Mouse (Mus musculus) T-helper 1 cell (primary cell): ENCODE results near the gene Eif5.

Source experiments
- in situ Hi-C: fragments of 300-600 bp; cut with MboI, MseI; formaldehyde crosslinking; loops from one replicate; pipeline ENCODE4 v1.15.1; 2025; ENCODE audit warnings: high pct_unique_total_duplicates

Eif5 gene

DNA sequence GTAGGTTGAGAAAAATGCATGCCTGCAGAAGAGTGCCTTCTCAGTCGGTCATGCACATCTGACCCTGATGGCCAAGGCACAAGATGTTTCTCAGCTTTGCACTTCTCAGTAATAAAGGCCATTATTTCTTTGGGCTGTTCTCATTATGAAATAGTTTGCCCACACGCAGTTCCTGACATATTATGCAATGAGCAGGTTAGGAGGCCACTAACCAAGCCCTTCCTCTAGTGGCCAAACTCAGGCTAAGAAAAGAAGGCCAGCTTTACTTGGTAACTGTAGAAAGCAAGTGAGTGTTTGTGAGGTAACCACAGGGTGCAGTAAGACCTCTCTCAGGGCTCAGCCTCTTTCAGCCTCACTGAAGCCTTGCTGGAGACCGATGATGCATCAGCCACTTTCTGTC lies 12.9 kb upstream of the Eif5 start:
- in situ Hi-C loops = no loop called here

DNA sequence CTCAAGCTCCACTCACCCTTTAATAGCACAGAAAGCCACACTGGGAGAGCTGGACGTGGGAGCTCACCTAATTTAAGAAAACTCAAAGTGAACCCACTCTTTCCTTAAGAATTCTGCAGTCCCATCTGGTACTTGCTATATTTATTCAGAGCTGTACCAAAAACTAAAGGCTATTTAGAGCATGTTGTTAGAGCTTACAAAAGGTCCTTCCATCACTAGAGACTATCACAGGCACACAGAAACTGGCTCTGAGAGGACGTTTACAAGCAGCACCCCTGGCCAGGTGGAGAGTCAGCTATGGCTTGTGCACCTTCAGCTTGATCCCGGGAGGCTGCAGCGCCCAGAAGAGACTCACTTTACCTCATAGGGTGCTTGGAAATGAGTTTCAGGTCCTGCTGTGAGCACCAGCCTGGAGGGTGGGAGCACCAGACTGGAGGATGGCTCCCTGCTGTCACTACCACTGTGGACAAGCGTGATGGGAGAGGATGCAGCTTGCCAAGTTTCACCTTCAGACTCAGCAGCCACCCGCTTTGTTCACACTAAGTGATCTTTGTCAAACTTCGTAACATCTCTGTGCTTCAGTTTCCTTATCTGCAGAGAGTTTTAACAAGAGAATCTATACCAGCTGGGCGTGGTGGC lies 10.1 kb upstream of the Eif5 start:
- in situ Hi-C loops = no loop called here

DNA sequence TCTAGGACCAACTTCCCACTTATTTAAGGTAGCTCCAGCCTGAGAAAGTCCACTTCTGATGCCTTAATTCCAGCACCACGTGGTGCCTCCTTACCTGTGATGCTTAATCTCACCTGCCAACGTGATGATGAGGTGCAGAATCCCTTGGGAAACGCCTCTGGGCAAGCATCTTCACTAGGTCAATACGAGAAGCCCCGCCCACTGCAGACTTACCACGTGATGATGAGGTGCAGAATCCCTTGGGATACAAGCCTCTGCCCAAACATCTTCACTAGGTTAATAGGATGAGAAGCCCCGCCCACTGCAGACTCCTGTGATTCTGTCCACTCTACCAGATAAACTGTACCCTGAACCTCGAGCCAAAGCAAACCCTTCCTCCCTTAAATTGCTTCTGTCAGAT lies 8.6 kb upstream of the Eif5 start:
- in situ Hi-C loops = no loop called here

DNA sequence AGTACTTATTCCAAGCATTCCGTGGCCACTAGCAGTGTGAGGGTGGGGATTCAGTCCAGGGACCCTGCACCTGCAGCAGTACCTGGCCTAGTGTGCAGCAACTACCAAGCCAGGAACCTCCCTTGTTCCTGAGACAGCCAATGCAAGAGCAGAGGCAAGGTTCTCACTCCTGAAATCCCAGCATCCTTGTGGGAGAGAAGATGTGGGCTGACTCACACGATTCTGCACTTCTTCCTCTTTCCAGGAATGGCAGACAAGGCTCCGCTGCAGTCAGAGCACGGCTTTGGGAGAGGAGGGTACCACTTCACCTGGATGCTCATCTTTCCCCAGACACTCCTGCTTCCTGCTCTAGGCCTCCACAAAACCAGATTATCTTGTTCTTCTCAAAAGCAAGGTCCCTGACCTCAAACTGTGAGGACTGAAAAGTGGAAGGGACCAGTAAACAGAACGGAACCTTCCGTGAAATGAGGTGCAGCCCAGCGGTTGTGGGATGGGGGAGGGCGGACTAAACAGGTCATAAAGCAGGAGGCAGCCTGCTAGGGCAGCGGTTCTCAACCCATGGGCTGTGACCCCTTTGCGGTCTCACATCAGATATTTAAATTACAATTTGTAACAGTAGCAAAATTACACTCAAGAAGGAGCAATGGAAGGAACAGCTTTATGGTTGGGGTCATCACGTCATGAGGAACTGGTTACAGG lies 4.6 kb upstream of the Eif5 start:
- in situ Hi-C loops = no loop called here

DNA sequence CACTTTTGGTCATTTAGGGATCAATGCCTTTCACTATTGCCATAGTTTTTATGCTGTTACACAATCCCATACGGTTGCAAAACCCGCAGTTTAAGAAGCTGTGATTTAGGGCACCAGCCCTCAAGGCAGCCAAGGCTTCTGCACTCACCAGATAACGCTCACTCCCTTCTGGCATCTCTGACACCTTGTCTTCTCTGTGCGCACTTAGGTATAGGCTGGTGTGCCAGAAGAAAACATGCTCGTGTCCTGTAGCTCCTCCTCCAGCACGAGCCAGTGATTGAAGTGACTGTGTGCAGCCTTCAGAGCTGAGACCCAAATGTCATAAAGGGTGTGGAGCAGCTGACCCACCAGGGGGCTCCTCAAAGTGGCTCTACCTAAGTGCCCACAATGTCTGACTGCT lies 2.5 kb upstream of the Eif5 start:
- in situ Hi-C loops = no loop called here

DNA sequence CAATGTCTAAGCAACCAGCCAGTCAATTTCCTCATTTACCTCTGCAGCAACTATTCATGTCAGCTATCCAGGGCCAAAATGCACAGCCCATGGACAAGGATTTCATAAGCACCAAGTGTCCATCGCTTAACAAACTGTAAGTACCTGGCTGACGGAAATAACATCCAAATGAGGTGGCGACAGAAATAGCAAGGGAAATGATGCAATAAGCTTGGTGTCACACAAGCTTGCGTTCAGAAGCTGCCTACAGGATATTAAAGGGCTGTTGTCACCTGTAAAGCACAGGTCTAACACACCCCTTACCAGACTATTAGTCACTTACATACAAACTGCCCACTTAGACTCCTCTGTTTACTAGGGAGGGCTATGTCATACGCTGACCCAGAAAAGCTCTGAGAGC lies 2.1 kb upstream of the Eif5 start:
- in situ Hi-C loops = no loop called here

DNA sequence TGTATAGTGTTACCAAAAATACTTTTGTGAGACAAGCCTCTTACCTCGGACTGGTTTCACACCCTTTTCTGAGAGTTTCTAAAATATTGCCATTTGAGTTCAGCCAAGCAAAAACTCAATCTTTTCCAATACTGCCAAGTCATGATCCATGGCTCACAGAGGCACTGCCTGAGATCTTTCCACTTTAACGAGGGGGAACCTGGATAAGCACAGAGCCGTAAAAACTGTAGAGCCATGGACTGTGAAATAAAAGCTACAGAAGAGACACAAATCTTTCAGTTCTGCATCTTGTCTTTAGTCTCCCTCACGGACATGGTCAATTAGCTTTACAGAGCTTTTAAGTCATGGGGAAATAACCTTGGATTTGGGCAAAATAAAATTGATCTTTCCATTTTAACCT lies 1.1 kb upstream of the Eif5 start:
- in situ Hi-C loops = no loop called here

DNA sequence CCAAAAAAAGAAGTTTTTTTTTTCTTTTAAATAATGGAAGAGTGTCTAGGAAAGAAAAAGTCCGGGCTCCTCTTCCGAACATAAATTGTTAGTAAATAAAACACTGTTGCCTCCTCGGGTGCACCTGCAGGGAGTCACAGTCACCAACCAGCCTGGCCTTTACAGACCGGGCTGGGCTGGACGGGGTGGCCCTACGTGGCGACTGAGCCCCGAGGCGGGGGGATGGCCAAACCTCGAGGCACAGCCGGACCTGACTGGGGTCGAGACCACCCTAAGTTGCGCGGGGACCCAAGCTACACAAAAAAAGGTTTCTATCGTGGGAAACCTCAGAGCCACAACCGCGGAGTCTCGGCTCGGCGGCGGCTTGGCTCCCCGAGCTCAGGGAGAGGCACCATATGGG lies 475 bp upstream of the Eif5 start:
- in situ Hi-C loops = no loop called here

DNA sequence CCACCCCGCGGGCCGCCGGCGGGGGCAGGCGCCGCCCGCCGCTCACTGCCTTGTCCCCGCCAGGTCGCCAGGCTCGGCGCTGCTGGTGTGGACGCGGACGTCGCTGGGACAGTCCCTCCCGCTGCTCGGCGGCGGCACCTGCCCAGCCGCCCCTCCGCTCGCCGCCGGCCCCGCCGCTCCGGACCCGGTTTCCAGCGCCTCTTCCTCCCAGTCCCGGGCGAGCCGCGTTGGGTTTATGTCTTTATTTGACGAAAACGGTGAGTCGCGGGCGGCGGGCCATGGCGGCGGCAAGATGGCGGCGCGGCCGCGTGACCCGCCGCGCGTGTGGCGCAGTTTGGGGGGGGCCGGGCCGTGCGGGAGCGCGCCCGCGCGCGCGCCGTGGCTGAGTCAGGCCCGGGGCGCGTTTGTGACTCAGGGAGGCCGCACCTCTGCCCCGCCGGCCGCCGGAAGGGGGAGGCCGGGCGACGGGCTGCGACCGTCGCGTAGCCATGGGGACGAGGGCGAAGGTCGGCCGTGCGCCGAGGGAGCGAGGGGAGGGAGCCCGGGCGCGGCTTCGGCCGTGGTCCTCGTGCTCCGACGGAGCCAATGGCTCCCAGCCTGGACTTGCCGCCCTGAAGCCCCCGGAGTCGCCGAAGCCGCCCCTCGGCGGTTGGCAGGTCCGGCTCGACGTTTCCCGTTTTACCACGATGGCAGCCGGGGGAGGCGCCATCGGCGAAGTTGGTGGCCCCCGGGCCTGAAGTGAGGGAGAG lies 650 bp downstream of the Eif5 start:
- in situ Hi-C loops = no loop called here

DNA sequence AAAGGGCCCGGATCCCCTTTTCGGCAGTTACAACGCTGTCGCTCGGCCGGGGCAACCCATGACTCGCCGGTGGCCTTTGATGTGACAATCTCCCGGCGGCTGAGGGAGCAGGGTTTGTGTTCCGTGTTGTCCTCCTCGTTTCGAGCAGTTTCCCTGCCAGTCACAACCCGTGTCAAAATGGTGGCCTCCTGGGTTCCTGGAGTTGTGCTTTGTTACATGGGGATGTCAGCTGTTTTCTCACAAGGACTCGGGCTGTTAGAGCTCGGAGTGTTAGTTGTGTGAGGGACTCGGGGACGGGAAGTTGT lies 1.2 kb downstream of the Eif5 start:
- in situ Hi-C loops = no loop called here

DNA sequence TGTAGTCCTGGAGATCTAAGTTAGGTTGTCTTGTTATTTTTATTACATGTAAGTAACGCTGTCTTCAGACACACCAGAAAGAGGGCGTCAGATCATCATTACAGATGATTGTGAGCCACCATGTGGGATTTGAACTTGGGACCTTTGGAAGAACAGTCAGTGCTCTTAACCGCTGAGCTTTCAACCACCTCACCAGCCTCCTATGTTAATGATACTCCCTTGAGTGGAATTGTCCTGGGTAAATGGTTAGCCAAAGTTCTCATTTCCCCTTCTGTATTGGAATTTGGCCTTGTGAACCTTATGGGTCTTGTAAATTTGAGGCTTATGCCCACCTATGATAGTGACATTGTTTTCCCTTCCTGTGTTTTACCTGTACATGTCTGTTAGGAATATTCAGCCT lies 9.3 kb downstream of the Eif5 start:
- in situ Hi-C loops = no loop called here

DNA sequence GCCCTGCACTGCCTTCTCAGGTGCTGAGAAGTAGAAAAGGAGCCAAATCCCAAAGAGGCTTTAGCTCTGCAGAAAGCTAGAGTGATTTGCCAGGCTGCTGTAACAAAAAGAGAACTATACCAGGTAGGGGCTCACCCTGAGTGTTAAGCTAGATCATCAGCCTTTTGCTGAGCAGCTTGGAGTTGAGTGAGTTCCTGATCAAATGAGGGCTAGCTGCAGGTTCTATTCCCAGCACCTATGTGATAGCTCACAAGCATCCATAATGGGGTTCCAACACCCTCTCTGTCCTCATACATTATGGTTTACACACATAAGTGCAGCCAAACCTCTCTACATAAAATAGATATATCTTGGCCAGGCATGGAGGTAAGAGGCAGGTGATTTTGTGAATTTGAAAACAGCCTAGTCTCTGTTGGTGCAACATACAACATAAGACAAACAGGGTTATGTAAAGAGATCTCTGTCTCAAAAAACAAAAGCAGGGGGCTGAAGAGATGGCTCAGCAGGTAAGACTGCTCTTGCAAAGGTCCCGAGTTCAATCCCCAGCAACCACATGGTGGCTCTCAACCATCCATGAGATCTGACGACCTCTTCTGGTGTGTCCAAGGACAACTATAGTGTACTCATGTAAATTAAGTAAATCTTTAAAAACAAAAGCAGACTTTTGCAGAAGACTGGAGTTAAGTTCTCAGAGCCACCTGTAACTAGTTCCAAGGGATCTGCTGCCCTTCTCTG lies 10.9 kb downstream of the Eif5 start:
- in situ Hi-C loops = no loop called here

DNA sequence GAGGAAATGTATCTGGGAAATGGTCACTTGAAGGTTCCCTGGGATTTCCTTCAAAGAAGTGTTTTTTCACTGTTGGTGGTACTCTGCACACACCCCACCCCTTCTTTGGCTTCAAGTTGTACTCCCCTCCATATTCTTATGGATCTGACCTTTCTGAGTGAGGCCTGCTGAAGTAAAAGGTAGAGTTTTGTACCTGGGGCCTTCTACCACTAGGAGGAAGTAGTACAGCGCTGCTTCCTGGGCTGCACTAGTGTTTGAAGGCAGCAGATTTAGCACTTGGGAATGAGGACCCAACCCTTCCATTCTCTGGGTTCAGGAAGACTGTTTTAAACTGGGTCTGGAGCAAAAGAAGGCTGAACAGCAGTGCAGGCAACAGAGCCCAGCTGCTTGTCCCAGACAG lies 12.9 kb downstream of the Eif5 start:
- in situ Hi-C loops = no loop called here

DNA sequence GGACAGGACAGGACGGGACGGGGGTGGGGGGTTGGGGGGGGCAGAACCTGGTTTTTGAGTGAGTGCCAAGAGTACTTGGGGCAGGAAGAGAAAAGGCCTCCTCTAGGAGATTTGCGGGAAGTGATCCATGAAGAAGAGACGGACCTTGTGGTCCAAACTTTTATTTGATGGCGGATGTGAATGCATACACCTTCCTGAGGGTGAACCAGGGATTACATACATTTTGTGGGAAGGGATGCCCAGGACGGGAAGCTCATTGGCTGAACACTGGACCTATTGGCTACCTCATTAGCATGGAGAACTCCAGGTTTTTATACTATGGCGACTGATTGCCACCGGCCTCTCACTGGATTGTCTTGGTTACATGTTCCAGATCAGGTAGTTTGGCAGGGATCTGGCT lies 14.5 kb downstream of the Eif5 start:
- in situ Hi-C loops = no loop called here

DNA sequence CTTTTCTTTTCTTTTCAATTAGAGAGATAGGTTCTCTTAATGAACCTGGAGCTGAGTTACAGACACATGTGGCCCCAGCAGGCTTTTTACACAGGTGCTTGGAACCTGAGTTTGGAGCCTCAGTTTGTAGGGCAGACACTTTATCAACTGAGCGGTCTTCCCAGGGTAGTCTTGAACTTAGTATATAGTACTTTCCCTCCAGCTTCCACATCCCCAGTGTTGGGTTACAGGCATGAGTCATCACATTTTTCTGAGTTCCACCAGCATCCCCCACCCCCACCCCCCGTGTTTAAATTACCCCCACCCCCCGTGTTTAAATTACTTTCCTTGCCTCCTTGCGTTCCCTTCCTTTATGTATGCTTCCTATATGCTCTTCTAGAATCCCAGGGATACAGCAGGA lies 17.5 kb downstream of the Eif5 start:
- in situ Hi-C loops = loop anchor here (5.0 kb wide), 1 partner anchor 92 kb away; no protein-coding TSS in a partner anchor

DNA sequence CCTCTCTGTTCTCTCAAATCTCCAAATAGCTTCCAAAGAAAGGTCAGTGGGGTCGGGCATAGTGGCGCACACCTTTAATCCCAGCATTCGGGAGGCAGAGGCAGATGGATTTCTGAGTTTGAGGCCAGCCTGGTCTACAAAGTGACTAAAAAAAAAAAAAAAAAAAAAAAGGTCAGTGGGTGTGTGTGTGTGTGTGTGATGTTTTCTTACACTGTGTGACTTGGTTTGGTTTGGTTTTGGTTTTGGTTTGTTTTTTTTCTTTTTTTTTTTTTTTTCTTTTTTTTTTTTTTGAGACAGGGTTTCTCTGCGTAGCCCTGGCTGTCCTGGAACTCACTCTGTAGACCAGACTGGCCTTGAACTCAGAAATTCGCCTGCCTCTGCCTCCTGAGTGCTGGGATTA lies 18.1 kb downstream of the Eif5 start:
- in situ Hi-C loops = loop anchor here (5.0 kb wide), 1 partner anchor 91 kb away; no protein-coding TSS in a partner anchor

DNA sequence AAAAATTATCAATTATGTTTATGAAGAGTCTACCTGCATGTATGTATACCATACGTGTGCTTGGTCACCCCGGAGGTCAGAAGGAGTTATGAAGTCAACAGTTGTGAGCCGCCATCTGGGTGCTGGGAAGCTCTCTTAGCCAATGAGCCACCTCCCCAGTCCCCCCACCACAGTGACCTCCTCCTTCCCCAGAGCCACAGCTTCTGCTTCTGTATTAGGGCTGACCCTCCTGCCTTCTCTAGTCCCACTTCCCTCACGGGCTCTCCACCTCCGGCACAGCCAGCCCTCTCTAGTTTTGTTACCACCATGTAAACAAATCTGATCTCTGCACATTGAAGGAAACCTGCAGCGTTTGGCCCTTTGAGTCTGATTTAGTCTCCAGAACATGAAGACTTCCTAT lies 19.7 kb downstream of the Eif5 start:
- in situ Hi-C loops = loop anchor here (5.0 kb wide), 1 partner anchor 90 kb away; no protein-coding TSS in a partner anchor

DNA sequence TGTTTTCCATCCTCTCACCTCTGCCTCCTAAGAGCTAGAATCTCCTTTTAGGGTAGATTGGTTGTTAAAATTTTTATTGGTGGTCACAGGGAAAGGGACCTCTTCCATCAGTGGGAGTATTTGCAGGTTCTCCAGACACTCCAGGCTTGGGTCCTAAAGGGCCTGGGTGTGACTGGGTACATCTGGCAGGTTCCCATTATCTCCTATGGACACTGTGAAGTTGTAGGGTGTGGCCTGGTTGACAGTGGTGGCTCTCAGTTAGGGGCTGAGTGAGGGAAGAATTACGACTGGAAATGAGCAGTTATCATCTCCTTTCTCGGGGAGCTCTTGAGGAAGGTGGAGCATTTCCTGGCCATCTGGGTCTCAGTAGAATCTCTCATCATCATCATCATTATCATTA lies 20.8 kb downstream of the Eif5 start:
- in situ Hi-C loops = loop anchor here (5.0 kb wide), 1 partner anchor 89 kb away; no protein-coding TSS in a partner anchor

DNA sequence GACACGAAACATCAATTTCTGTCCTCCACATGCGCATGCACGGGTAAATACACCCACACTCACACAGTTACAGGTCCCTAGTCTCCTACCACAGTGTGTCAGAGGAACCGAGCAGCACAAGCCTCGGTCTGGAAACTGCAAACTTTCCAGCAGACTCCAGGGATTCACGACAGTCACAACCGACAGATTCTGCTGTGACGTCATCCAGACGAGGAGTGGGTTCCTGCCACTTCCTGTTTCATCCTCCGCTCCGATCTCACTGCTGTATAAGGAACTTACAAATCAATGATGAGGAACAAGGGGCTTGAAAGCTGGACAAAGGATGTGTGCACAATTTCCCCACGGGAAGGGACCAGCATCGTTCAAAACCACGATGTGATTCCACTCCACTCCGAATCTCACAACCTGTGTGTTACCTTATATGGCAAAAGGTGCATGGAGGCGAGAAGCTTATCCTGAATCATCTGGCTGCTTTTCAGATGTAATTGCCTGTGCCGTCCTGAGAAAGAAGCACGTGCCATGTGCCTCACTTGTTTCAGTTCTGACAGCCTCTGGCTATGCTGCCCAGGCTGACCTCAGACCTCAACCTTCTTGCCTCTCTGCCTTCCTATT lies 21.9 kb downstream of the Eif5 start:
- in situ Hi-C loops = loop anchor here (5.0 kb wide), 1 partner anchor 88 kb away; no protein-coding TSS in a partner anchor

DNA sequence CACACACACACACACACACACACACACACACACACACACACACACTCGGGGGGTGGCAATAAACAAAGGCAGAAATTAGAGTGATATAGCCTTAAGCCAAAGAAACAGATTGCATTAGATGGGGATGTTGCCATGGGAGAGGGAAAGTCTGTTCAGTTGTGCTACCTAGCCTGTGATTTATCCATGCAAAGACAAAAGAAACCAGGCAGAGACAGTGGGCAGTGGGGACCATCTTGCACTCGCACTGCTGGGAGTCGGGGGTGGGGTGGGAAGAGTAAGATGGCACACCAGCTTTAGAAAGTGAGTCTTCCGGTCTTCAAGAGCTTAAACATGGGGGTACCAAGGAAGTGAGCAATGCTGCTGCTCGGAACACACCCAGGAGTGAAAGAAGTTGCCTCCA lies 22.5 kb downstream of the Eif5 start:
- in situ Hi-C loops = no loop called here

DNA sequence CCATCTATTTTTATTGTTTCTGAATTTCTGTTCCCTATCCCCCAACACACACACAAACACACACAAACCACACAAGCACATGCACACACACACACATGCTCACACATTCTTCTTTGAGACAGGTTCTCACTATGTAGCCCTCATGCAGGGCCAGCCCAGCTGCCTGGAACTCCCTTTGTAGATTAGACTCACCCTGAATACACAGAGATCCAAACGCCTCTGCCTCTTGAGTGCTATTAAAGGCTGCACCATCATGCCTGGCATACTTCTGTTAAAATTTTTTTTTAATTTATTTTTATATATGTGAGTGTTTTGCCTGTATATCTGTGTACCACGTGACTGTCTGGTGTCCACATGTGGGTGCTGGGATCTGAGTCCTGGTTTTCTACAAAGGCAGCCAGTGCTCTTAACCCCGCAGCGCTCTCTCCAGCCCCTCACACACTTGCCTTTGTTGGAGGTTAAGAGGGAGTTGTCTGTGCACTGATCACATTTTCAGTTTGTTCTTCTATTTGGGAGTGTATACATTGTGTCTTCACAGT lies 24.5 kb downstream of the Eif5 start:
- in situ Hi-C loops = no loop called here
